Mouse (Mus musculus) neural tube, embryonic 14.5 days (tissue): Measurements from ENCODE around the gene Aplnr. TPM values are rescaled to one million over a fixed set of nuclear protein-coding genes. Genes with fewer than 3 reads are reported as not detected.

Source experiments
- ATAC-seq: fragments of 200-750 bp; cut with Nextera tagmentation; 2 replicates; pipeline ENCODE4 v1.8.0; 2017; ENCODE audit warnings: low read depth, mild to moderate bottlenecking, moderate TSS enrichment, moderate library complexity
- H3K27ac ChIP-seq: fragments of 300-500 bp; sonication (generic); 2 replicates; pipeline ENCODE4 v1.5.1; 2014; ENCODE audit warnings: low read depth, mild to moderate bottlenecking, control low read depth, low read length, moderate library complexity, mixed read lengths
- H3K27me3 ChIP-seq: fragments of 300-500 bp; sonication (generic); 2 replicates; pipeline ENCODE4 v1.6.1; 2014; ENCODE audit warnings: low read length; ENCODE audit not compliant: control insufficient read depth, insufficient read depth
- H3K36me3 ChIP-seq: fragments of 300-500 bp; sonication (generic); 2 replicates; pipeline ENCODE4 v1.6.1; 2014; ENCODE audit warnings: low read length, mixed read lengths; ENCODE audit not compliant: control insufficient read depth, insufficient read depth
- H3K4me1 ChIP-seq: fragments of 300-500 bp; sonication (generic); 2 replicates; pipeline ENCODE4 v1.6.1; 2014; ENCODE audit warnings: low read length; ENCODE audit not compliant: control insufficient read depth, insufficient read depth
- H3K4me2 ChIP-seq: fragments of 300-500 bp; sonication (generic); 2 replicates; pipeline ENCODE4 v1.6.1; 2014; ENCODE audit warnings: mild to moderate bottlenecking, low read depth, low read length, control low read depth
- H3K4me3 ChIP-seq: fragments of 300-500 bp; sonication (generic); 2 replicates; pipeline ENCODE4 v1.5.1; 2014; ENCODE audit warnings: low read depth, low read length, control low read depth, mixed read lengths
- H3K9ac ChIP-seq: fragments of 300-500 bp; sonication (generic); replicated peaks from 2 replicates; pipeline ENCODE4 v1.6.1; 2014; ENCODE audit warnings: low read depth, mild to moderate bottlenecking, control low read depth, low read length, mixed read lengths
- H3K9me3 ChIP-seq: fragments of 300-500 bp; sonication (generic); 2 replicates; pipeline ENCODE4 v1.6.1; 2016; ENCODE audit warnings: low read length; ENCODE audit not compliant: control insufficient read depth
- WGBS: fragments of 180-500 bp; shearing (Covaris S2); extraction: QIAGEN DNeasy Blood & Tissue Kit; methylation state at CpG from one replicate; pipeline ENCODE4 v1.1.7; 2014; 5-methylcytosine and 5-hydroxymethylcytosine counted together
- polyA plus RNA-seq: library from polyadenylated mRNA; unstranded; fragments of >200 nt; fragmentation: Nextera tagmentation; extraction: Ambion mirVana; gene quantifications from 2 replicates; pipeline ENCODE4 v1.2.1, GENCODE M21; 2014

Aplnr gene
- polyA plus RNA-seq, 1 experiment from 2014 or later: 12.8 TPM

DNA sequence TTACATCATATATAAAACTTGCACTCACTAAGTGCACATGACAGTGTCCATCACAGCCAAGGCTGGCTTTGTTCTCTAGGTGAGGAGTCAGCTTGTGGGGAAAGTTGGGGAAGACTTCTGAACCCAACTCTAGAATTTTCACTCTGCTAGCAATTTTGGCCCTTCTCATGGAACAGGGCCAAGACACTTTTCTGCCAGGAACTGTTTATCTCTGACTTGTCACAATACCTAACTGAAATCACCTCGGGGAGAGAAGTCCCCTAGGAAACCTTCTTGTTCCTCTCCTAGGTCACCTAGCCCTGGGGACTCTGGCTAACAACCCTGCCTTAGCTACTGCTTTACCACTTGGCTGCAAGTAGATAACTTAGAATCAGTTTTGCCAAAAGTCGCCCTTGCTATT is 3.8 kb upstream of the Aplnr start:
- Histone ChIP-seq H3K27ac (no peak overlapping the region), H3K4me1 (no peaks in the 10 kb centered on the region), H3K27me3 (no peaks in the 10 kb centered on the region), H3K4me2 (no peak overlapping the region), H3K4me3 (no peak overlapping the region), H3K36me3 (no peaks in the 10 kb centered on the region), H3K9ac (no peak overlapping the region), H3K9me3 (no peaks in the 10 kb centered on the region)
- WGBS: 70% methylated on average over 2 of the region's 2 CpGs
- no peak for ATAC-seq

DNA sequence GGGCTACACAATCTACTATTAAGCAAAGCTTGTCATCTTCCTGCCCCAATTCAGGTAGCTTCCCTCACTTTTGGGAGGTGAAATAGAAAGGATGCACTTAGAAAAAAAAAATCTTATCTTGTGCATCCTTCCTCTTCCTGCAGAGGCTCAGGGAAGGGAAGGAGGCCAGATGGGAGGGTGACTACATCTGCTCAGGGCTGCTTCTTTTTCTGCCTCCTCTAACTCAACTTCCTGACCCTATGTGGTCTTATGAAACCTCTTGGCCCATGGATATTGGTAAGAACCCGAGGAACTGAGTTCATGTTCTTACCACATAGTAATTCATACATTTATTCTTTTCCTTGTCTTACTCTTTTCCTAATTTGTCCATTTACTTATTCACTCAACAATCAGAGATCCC is 926 bp upstream of the Aplnr start:
- Histone ChIP-seq H3K9ac (no peak overlapping the region), H3K9me3 (no peaks in the 10 kb centered on the region), H3K4me2 (no peak overlapping the region), H3K4me1 (no peaks in the 10 kb centered on the region), H3K36me3 (no peaks in the 10 kb centered on the region), H3K27ac (no peak overlapping the region), H3K4me3 (no peak overlapping the region), H3K27me3 (no peaks in the 10 kb centered on the region)
- 62% methylated on average over 1 of the region's 1 CpGs for WGBS
- ATAC-seq: no peak

DNA sequence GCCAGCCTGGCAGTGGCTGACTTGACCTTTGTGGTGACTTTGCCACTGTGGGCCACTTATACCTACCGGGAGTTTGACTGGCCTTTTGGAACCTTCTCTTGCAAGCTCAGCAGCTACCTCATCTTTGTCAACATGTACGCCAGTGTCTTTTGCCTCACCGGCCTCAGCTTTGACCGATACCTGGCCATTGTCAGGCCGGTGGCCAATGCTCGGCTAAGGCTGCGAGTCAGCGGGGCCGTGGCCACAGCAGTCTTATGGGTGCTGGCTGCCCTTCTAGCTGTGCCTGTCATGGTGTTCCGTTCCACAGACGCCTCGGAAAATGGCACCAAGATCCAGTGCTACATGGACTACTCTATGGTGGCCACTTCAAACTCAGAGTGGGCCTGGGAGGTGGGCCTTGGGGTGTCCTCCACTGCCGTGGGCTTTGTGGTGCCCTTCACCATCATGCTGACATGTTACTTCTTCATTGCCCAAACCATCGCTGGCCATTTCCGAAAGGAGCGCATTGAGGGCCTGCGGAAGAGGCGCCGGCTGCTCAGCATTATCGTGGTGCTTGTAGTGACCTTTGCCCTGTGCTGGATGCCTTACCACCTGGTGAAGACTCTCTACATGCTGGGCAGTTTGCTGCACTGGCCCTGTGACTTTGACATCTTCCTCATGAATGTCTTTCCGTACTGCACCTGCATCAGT is 951 bp downstream of the Aplnr start:
- WGBS: 86% methylated on average over 21 of the region's 21 CpGs
- Histone ChIP-seq H3K4me3 (no peak overlapping the region), H3K4me1 (no peaks in the 10 kb centered on the region), H3K4me2 (no peak overlapping the region), H3K9ac (no peak overlapping the region), H3K36me3 (no peaks in the 10 kb centered on the region), H3K9me3 (no peaks in the 10 kb centered on the region), H3K27me3 (no peaks in the 10 kb centered on the region), H3K27ac (no peak overlapping the region)
- ATAC-seq: no peak

DNA sequence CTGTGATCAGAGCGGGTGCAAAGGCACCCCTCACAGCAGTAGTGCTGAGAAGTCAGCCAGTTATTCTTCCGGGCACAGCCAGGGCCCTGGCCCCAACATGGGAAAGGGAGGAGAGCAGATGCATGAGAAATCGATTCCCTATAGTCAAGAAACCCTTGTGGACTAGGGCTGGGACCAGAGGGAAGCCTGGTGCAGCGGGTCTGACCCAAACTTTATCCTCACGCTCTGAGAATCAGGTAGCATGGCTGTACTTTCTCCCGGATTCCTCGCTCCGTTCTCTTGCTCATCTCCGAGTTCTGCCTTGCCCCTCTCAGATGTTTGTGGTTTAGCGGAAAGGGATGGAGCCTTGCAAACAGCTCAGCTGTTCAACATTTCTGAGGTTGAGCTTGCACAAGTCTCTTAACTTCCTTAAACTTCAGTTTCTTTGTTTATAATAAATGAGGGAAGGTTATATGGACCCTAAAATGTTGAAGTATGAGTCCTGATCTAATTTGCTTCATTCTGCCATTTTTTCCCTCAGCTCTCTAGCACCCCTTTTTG is 1.6 kb downstream of the Aplnr start:
- Histone ChIP-seq H3K9me3 (no peaks in the 10 kb centered on the region), H3K4me2 (no peak overlapping the region), H3K4me1 (no peaks in the 10 kb centered on the region), H3K27me3 (no peaks in the 10 kb centered on the region), H3K36me3 (no peaks in the 10 kb centered on the region), H3K9ac (no peak overlapping the region), H3K4me3 (no peak overlapping the region), H3K27ac (no peak overlapping the region)
- 79% methylated on average over 10 of the region's 10 CpGs for WGBS
- ATAC-seq: no peak

DNA sequence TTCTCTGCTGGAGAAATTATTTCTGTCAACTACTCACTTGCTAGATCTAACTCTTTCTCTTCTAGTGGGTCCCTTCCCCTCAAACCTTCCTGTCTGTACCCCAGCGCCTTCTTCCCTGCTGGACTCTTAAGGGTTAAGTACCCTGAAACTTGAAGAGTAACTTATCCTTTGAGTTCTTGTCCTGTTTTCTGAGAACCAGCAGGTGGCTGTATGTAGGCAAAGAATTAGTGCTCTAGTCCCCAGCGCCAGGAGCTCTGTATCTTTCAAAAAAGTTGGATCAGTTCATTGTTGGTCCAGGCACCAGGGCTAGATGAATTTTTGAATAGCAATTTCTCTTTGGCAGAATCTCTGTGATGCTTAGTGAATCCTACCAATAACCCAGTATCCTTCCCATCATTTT is 2.1 kb downstream of the Aplnr start:
- Histone ChIP-seq H3K36me3 (no peaks in the 10 kb centered on the region), H3K4me3 (no peak overlapping the region), H3K9me3 (no peaks in the 10 kb centered on the region), H3K27ac (no peak overlapping the region), H3K9ac (no peak overlapping the region), H3K4me1 (no peaks in the 10 kb centered on the region), H3K4me2 (no peak overlapping the region), H3K27me3 (no peaks in the 10 kb centered on the region)
- no peak for ATAC-seq
- WGBS: 42% methylated on average over 2 of the region's 2 CpGs

DNA sequence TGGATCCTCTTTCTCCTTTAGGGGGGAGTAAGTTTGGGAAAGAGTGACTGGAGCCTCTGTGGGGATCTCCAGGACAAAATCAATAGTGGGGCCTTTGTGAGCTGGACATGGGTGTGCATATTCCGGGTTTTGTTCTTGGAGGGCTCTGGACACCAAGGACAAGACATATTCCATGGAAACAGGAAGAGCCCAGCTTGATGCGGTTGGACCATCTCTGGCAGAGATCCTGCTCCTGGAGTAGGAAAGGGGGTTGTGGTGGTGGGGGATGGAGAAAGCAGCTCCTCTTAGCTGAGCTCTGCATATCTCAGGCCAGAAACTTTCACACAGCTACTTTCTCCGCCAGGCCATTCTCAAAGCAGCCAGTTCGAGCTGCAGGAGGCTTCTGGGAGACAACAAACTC is 3.4 kb downstream of the Aplnr start:
- WGBS: 68% methylated on average over 4 of the region's 4 CpGs
- Histone ChIP-seq H3K4me2 (no peak overlapping the region), H3K9me3 (no peaks in the 10 kb centered on the region), H3K4me3 (no peak overlapping the region), H3K27ac (no peak overlapping the region), H3K27me3 (no peaks in the 10 kb centered on the region), H3K4me1 (no peaks in the 10 kb centered on the region), H3K36me3 (no peaks in the 10 kb centered on the region), H3K9ac (no peak overlapping the region)
- ATAC-seq: no peak

DNA sequence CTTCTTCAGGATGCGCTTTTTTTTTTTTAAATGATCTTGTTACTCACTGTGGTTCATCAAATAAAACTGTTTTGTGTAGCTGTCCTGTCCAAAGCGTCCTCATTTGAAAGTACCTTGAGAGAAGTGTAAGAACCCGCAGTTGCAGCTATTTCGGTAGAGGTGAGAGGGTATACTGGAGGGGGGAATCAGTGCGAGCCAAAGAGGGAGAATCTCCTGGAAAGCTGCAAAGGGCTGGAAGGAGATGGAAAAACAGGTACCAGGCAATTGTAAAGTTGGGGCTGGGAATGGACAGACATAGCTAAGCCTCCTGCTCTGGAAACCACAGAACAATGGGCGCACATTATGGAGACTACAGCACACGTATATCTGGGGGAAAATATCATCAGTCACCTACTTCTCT is 3.8 kb downstream of the Aplnr start:
- no peak for ATAC-seq
- no peaks in the 10 kb centered on the region for H3K27me3 ChIP-seq
- WGBS: 78% methylated on average over 7 of the region's 7 CpGs

DNA sequence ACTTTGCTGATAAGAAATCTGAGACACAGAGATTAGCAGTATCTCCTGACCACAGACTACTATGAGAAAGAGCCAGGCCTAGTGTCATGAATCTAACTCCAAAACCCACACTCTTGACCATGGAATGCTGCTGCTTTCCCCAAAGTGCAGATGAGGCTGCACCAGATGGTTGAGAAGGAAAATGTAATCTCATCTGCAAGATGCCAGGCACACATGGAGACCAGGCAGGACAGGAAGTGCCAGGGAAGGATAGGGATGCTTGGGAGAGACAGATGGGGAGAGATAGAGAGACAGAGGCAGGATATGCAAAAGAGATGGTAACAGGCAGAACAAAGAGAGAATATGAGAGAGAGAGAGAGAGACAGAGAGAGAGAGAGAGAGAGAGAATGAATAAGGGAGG is 4.8 kb downstream of the Aplnr start:
- H3K4me1 ChIP-seq: no peaks in the 10 kb centered on the region
- H3K27ac ChIP-seq: no peak overlapping the region
- no peaks in the 10 kb centered on the region for H3K27me3 ChIP-seq
- no peaks in the 10 kb centered on the region for H3K36me3 ChIP-seq
- H3K4me3 ChIP-seq: no peak overlapping the region
- ATAC-seq: no peak
- no peak overlapping the region for H3K9ac ChIP-seq
- no peak overlapping the region for H3K4me2 ChIP-seq
- H3K9me3 ChIP-seq: no peaks in the 10 kb centered on the region

More for the DNA sequence above, 3.8 kb downstream of the Aplnr start:
- Histone ChIP-seq H3K4me2 (no peak overlapping the region), H3K4me3 (no peak overlapping the region), H3K27ac (no peak overlapping the region), H3K9ac (no peak overlapping the region), H3K36me3 (no peaks in the 10 kb centered on the region), H3K4me1 (no peaks in the 10 kb centered on the region), H3K9me3 (no peaks in the 10 kb centered on the region)

DNA sequence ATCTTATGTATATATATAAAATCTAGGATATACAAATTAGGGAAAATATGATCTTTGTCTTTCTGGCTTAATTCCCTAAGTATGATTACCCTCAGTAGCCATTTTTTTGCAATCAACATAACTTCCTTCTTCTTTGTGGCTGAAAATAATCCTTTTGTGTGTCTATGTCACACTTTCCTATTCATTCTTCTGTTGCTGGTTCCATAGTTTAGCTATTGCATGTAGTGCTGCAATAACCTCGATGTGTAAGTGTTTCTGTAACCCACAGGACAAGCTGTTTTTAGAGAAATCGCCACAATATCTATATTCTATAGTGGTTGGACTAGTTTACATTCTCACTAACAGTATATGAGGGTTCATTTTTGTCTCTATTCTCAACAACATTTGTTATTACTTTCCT is 8.9 kb downstream of the Aplnr start:
- 86% methylated on average over 2 of the region's 2 CpGs for WGBS

More for the DNA sequence above, 8.9 kb downstream of the Aplnr start:
- no peak overlapping the region for H3K4me2 ChIP-seq
- no peak overlapping the region for H3K9ac ChIP-seq
- H3K4me1 ChIP-seq: no peaks in the 10 kb centered on the region
- no peak overlapping the region for H3K4me3 ChIP-seq
- no peaks in the 10 kb centered on the region for H3K9me3 ChIP-seq
- no peak overlapping the region for H3K27ac ChIP-seq
- ATAC-seq: no peak
- no peaks in the 10 kb centered on the region for H3K36me3 ChIP-seq
- no peaks in the 10 kb centered on the region for H3K27me3 ChIP-seq
